Mouse (Mus musculus): ENCODE data around the gene Gm21981. TPM values are rescaled to one million over a fixed set of nuclear protein-coding genes. Genes with fewer than 3 reads are reported as not detected.

Gm21981 gene
- total RNA-seq (2021): under 1 TPM; 0.61 to 0.70 TPM
- long read RNA-seq, experiment 1, partial matches to known transcripts: 0 of 5 reads
- long read RNA-seq, experiment 1, other reads (novel, unspliced or antisense): 5 of 5 reads
- long read RNA-seq, experiment 2, partial matches to known transcripts: 3 of 4 reads
- long read RNA-seq, experiment 2, other reads (novel, unspliced or antisense): 1 of 4 reads

- DNase-seq: no peak
Measured at GRCm38 (mm10) chr17:47694442-47694502, at the start of gene Gm21981. Gm21981 (minus strand) TSS chr17:47694455.

GRCm38 (mm10) chr17:47742991-47743734 is 48.9 kb upstream of the Gm21981 start:
- no peak for DNase-seq

- no peak for DNase-seq
Measured at GRCm38 (mm10) chr17:47740186-47740585, 45.9 kb upstream of the Gm21981 start.

- peak; percentile 68 for DNase-seq
Measured at GRCm38 (mm10) chr17:47738879-47739798, 44.9 kb upstream of the Gm21981 start.

GRCm38 (mm10) chr17:47738066-47738878 is 44.0 kb upstream of the Gm21981 start:
- DNase-seq: peak; percentile 80

GRCm38 (mm10) chr17:47737271-47738065 is 43.2 kb upstream of the Gm21981 start:
- DNase-seq: peak; percentile 97

GRCm38 (mm10) chr17:47736856-47737255 is 42.6 kb upstream of the Gm21981 start, which contains the start of gene Tfeb:
Tfeb (plus strand) TSS chr17:47737030.
- DNase-seq: peak; percentile 96

- DNase-seq: no peak
Measured at GRCm38 (mm10) chr17:47735553-47736100, 41.4 kb upstream of the Gm21981 start.

GRCm38 (mm10) chr17:47730633-47731575 is 36.6 kb upstream of the Gm21981 start:
- DNase-seq: no peak

GRCm38 (mm10) chr17:47726566-47726965 is 32.3 kb upstream of the Gm21981 start, which contains the start of gene Pgc:
Pgc (plus strand) TSS chr17:47726842.
- no peak for DNase-seq

- no peak for DNase-seq
Measured at GRCm38 (mm10) chr17:47721183-47721582, 26.9 kb upstream of the Gm21981 start.

GRCm38 (mm10) chr17:47715037-47715436 is 20.8 kb upstream of the Gm21981 start:
- no peak for DNase-seq

GRCm38 (mm10) chr17:47712889-47713571 is 18.8 kb upstream of the Gm21981 start:
- no peak for DNase-seq

- no peak for DNase-seq
Measured at GRCm38 (mm10) chr17:47711883-47712282, 17.6 kb upstream of the Gm21981 start.

GRCm38 (mm10) chr17:47710036-47710435 is 15.8 kb upstream of the Gm21981 start:
- no peak for DNase-seq

GRCm38 (mm10) chr17:47708972-47709371 is 14.7 kb upstream of the Gm21981 start:
- DNase-seq: no peak

GRCm38 (mm10) chr17:47707961-47708360 is 13.7 kb upstream of the Gm21981 start:
- DNase-seq: no peak

- DNase-seq: no peak
Measured at GRCm38 (mm10) chr17:47706196-47706595, 11.9 kb upstream of the Gm21981 start.

- DNase-seq: no peak
Measured at GRCm38 (mm10) chr17:47704692-47705091, 10.4 kb upstream of the Gm21981 start.

All from gastrocnemius, postnatal 25 days (tissue).